In the genomic region with DNA sequence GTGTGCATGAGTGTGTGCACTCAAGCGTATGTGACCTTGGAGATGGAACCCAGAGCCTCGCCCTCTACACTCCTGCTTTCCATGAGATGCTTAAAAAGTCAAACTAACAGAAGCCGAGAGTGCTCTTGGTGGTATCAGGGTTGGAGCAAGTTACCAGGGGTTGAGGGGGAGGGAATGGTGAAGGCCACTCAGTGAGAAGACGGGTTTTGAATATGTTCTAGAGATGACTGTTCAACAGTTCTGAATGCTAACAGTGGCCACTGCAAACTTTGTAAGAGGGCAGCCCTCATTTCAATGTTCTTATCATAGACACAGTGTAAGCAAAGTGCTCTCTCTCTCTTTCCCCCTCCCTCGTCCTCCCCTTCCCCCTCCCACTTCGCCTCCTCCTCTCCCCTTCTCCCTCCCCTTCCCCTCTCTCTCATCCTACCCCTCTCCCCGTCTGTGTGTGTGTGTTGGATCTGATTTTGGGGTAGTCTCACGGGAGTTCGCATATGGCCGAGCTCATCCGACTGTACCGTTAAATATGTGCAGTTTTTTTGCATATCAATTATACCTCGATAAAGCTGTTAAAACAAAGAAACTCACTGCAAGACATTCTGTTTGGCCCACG, we compare ENCODE assay signal across 1 mouse cellular context.
TF ChIP-seq lines count a peak whose summit lies in the region.

No protein-coding gene starts in this region.

TF ChIP-seq in CH12.LX, 34 proteins besides CTCF, POLR2A, EP300 and RAD21 (continued from another document):
- TF ChIP-seq MAX (IDR thresholded peaks at IDR 0.05; ENCODE audit: low read length): no peak
TF ChIP-seq in CH12.LX: peak in this region for 4.
